Mouse (Mus musculus) urinary bladder, adult 18-20 months (tissue): Measurements from ENCODE around the gene Spin1.
"Not testable (repeated sequence)": the region's sequence is repeated elsewhere in the genome, so short reads cannot be mapped to it uniquely, and the experiment has no call there.

Experiments used
- DNase-seq, 2 experiments: peaks; one replicate each; pipeline ENCODE4 v3.0.0; 2022; ENCODE audit warnings: low spot score in 2 of 2, mixed read lengths in 2 of 2

Spin1 gene

GRCm38 (mm10) chr13:51094323-51095195 is 6.1 kb upstream of the Spin1 start:
- no peak for DNase-seq

DNA sequence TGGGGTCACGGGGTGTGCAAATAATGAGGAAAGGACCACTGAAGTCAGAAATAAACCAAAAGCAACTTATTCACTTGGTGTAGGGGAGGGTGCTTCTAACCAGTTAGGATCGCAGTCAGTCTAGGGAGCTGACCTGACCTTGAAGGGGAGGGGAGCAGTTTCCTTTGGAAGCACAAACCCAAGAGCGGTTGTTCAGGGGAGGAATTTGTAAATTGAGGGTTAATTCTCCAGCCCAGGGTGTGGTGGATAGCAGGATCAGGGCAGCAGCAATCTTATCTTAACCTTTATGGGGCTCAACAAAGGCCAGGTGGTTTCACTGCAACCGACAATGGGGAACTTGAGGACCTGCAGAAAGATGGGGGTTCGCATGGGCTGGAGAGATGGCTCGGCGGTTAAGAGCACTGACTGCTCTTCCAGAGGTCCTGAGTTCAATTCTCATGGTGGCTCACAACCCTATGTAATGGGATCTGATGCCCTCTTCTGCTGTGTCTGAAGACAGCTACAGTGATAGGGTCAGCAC is 5.4 kb upstream of the Spin1 start:
- DNase-seq, result no peak

- no peak for DNase-seq
These were observed 4.0 kb upstream of the Spin1 start for GRCm38 (mm10) chr13:51096644-51097043.

DNA sequence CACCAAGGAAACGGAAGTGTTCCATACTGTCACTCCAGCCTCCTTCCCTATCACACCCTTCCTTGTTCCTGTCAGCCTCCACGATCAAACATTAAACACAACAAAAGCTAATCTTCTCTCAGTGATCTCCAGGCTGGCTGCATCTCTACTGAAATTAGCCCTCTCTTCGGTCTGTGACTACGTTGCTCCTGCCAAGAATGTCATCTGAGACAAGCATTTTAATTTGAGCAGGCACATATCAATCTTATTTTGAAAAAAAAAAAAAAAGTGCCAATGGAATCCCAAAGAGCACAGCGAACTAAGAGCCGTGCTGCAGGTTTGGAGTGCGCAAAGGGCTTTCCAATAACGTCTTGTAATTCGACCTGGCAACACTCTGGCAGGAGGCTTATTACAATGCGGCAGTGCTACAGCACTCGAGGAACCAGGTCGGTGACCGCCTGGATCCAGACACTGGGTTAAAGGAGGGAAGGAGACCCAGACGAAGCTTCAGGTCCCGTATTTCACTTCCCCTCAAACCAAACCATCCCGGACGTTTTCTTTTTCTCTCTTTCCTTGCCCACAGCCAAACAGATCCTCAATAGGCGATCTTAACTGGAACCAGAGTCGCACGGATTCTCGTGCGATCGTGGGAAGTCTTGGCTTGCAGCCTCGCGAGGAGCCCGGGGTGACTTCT is 984 bp upstream of the Spin1 start:
- peak in 1 of 2 experiments; percentile 33 for DNase-seq

GRCm38 (mm10) chr13:51101016-51101776 is 516 bp downstream of the Spin1 start:
- DNase-seq, result peak; percentile 21 to 38

DNA sequence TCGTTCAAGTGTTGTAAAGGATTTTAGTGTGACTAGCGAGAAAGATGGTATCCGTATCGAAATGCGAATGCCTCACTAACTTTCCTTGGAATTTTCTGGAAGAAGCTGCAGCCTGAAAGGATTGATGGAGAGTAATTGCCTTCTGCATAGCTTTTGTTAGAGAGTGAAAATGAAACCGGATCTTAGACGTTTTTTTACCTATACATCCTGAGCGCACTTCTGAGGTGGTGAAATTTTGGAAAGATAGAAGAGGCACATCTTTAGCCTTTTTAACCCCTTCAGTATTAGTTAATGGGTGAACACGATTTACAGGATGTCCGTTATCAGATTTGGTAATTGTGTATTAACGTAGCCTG is 1.1 kb downstream of the Spin1 start:
- DNase-seq, result no peak

GRCm38 (mm10) chr13:51103111-51103725 is 2.5 kb downstream of the Spin1 start:
- DNase-seq, result no peak

- DNase-seq, result no peak
These were observed 3.4 kb downstream of the Spin1 start for GRCm38 (mm10) chr13:51103861-51104650.

GRCm38 (mm10) chr13:51105861-51106655 is 5.4 kb downstream of the Spin1 start:
- no peak for DNase-seq

GRCm38 (mm10) chr13:51106816-51107215 is 6.1 kb downstream of the Spin1 start:
- no peak for DNase-seq

GRCm38 (mm10) chr13:51109517-51109916 is 8.8 kb downstream of the Spin1 start:
- DNase-seq, result no peak

- not testable (repeated sequence) for DNase-seq
These were observed 13.7 kb downstream of the Spin1 start for GRCm38 (mm10) chr13:51114398-51114797.

DNA sequence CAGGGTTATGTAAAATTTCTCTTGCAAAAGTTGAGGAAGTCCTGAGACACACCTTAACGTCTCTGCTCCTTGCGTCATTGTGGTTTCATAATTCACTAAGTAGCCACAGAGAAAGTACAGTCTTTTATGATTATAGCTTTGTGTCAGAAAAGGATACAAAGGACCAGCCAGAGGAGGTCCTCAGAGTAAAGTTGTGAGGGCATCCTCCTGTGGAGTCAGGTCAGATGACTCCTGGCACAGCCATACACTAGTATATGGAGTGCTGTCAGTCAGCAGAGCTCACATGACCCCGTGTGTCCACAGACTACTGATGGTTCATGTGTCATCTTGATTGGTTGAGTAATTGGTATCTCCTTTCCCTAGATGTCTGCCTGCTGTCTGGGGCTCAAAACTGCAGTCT is 15.1 kb downstream of the Spin1 start:
- no peak for DNase-seq

DNA sequence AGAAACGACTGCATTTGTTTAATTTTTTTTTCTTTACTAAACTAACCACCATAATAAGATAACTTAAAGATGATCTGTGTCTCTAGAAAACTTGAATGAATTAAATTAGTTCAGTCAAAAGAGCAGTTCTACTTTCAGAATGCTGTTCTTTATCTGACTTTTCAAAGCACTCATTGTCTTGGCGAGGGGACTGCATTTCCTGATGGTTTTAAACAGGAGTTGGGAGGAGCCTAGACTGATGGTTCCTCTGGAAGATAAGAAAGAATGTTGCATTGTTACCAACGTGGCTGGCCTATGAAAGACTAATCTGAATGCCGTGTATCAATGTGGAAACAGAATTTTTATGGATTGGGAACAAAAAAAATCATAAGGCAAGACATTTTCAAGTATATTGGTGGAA is 20.1 kb downstream of the Spin1 start:
- no peak for DNase-seq

GRCm38 (mm10) chr13:51121966-51122365 is 21.3 kb downstream of the Spin1 start:
- DNase-seq, result no peak

DNA sequence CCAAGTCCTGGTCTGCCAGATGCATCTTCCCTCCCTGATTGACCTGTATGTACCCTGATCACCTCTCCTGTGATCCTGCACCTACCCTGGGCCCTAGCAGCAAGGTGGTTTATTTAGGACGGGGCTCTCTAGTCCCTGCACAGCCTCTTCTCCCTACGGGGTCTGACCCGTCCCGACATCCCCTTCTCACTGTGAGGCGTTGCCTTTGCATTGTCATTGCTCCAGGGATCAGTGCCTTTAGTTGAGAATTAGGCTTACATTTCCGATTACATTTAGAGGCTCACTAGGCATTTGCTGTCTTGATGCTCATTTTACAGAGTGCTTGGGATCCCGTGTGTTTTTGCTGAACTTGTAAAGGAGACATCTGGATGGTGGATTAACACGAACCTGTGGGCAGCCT is 22.1 kb downstream of the Spin1 start:
- no peak for DNase-seq

DNA sequence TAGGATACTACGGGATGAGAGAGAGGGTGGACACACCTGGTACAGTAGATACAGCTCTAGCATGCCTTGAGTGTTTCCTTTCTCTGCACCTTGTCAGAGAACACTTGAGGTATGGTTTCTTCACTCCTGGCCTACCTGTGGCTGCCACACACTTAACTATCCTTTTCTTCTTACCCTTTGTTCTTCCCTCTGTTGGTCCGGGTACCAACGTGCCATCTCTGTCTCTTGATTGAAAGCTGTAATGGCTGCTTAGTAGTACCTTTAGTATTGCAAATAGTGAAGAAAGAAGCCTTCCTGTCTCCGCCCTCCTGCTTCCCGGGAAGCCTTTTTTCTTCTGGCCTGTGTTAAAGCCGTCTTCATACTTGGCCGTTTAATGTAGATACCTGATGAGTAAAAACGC is 24.7 kb downstream of the Spin1 start:
- no peak for DNase-seq

DNA sequence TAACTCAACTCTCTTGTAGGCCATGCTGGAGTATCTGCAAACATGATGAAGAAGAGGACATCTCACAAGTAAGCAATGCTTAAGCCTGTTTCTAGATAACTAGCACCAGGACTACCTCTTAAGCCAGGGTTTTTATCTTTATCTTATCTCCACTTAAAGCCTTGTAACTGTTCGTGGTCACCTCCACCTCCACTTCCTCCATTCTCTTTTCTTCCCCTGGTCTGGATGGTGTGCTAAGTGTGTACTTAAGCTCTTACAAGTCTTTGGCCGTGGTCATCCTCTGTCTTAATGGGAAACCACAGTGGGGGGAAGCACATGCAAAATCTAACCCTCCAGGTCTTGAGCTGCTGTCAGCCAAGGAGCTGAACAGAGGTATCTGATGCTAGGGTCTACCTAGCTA is 27.2 kb downstream of the Spin1 start:
- no peak for DNase-seq

- DNase-seq, result no peak
These were observed 27.7 kb downstream of the Spin1 start for GRCm38 (mm10) chr13:51128417-51128816.

- no peak for DNase-seq
These were observed 30.5 kb downstream of the Spin1 start for GRCm38 (mm10) chr13:51131179-51131578.
